Mouse (Mus musculus) thymus, postnatal 4 days (tissue): Measurements from ENCODE around the gene Ubap2l.

Experiments
- DNase-seq: peaks from one replicate; pipeline ENCODE4 v3.0.0; 2021

The Ubap2l gene

DNA sequence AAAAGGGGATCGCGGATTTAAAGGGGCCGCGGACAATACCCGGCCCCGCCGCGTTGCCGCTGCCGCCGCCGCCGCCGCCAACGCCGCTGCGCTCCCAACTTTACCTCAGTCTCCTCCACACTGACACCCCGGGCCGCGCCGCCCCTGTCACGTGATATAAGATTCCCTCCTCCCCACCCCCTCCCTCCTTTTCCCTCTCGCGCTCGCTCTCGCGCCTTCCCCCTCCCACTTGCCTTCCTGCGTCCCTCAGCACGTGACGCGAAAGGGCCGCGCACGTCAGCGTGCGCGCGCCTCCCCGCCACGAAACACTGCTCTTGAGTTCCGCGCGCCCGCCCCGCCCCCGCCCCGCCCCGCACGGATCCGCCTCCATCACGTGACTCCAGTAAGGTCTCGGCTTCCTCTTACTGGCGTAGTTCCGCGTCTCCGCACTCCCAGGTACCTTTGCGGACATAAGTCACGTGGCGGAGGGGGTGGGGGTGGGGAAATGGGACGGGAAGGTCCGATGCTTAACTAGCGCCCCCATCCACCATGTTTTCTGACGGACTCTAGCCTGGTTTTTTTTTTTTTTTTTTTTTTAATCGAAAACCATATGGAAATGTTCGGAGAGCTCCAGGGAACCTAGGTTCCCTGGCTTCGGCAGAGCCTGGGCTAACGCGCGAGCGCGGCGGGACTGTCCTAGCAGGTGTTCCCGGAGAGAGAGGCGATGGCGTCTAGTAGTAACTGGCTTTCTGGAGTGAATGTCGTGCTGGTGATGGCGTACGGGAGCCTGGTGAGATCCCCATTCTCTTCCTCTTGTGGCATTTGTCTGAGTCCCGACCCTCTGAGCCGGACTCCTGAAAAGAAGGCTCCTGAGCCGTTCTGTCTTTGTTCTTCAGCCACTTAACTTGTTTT lies at the start of gene Ubap2l:
Gene Ubap2l (minus strand): TSS at position 278 of the 891 bp plus-strand sequence.
- DNase-seq = peak; percentile 96

DNA sequence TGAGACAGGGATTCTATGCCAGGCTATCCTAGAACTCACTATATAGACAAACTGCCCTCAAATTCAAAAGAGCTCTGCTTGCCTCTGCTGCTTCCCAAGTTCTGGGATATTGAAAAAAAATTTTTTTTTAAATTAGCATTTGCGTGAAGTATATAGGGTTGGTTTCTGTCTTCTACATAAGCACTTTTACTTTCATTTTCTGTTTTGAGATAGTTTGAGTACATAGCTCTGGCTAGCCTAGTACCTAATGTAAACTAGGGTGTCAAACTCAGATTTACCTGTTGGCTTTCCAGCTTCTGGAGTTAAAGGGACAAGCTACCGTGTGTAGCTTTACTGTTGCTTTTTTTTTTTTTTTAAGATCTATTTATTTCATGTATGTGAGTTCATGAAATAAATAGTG lies 49.2 kb upstream of the Ubap2l start:
- DNase-seq = no peak

DNA sequence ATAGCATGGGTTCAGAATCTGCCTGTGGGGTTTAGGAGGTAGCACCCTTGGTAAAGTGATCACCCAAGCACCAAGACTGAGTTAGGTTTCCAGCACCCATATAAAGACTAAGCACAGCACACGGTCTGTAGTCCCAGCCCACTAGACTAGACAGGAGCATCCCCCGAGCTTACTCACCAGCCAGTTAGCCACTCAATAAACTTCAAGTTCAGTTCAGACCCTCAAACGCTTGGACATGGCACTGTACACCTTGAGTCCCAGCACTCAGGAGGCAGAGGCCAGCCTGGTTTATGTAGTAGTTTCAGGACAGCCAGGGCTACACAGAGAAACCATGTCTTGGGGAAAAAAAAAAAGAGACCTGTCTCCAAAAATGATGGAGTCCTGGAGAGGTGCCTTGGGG lies 48.6 kb upstream of the Ubap2l start:
- no peak for DNase-seq

DNA sequence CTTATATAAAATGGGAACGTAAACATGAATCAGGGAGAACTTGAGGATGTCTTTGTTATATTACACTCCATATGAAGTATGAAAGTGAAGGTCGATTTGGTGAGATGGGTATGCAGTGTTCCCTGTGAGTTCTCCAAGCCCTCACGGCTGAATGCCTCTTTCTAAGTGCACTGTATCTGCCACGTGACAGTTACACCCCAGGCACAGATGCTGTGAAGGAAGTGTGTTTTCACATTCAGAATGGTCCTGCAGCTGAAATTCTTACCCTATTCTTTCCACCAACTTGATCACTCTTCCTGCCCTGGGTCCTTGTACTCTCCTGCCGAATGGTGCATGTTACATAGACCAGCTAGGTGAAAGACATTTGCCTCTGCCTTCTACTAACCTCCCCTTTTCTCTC lies 45.5 kb upstream of the Ubap2l start:
- no peak for DNase-seq

DNA sequence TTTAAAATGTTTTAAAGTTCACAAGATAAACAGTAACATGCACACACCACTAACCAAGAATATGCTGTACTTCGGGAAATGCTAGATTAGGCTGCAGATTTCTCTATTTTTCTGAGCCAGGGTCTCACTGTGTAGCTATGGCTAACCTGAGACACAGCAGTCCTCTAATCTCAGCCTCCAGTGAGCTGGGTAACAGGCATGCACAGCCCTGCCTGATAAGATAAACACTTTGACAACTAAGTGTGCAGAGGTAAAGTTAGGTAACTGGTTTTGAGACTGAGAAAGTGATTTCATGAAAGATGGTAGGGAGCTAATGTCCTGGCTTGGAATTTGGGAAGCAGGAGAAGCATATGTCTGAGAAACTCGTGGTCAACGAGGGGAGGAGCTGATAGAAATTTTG lies 42.0 kb upstream of the Ubap2l start:
- DNase-seq = no peak

DNA sequence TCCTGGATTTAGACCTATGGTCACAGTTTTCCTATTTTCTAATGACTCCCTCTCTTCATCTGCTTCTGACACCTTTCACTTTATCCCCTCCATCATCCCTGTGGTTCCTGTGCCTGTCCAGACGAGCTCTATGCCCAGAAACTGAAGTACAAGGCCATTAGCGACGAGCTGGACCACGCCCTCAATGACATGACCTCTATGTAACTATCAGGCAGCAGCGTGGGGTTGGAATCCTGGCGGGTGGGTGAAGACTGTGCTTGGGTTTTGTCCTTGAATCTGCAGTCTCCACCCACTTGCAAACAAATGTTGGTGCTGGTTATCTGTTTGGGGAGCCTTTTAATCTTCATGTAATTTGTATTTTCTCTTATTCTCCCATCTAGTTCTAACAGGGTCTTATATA lies 38.5 kb upstream of the Ubap2l start:
- DNase-seq = no peak

DNA sequence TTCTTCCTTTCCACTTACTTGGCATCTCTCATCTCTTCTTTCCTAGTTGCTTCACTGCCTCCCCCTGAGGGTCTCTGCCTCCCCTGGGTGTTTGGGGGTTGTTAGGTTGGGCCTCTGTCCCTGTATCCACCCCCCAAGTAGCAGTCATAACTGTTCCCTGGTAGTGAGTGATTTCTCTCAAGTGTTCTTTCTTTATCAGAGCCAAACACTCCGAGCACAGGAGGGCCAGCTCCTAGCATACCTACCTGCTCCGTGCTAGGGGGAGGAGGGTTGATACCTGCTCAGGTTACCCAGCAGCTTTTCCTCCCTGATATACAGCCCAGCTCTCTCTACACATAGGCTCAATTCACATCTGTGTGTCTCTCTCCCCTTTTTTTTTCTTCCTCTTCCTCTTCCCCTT lies 36.2 kb upstream of the Ubap2l start:
- DNase-seq = no peak

DNA sequence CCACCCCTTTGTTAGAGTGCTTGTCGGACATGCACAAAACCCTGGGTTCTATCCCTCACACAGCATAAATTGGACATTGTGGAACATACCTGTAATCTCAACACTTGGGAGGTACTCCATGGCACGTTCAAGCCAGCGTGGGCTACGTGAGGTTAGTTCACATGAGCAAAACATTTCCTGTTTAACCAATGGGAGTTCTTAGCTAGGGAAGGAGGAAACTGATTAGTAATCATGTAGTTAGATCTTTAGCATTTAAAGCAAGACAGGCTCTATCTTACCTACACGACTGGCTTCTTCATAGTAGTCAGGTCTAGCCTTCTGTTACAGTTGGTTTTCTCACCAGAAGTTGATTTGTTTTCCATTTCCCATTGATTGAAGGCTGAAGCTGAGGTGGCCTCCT lies 33.6 kb upstream of the Ubap2l start:
- DNase-seq = no peak

DNA sequence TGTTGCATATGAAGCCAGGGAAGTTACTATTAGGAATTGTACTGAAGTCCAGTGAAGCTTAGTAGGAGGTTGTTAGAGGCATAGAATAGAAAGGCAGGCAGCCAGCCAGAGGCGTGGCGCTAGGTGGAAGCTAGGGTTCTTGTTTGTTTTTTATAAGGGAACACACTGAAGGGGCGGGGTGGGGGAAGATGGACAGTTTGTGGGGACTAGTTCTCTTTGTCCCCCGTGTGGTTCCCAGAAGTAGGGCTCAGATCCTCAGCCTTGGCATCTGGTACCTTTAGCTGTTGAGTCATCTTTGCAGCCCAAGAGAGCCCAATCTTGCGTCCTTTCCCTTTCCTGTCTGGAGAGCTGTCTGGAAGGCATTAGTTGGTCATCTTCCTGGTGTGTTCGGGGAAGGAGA lies 32.9 kb upstream of the Ubap2l start:
- no peak for DNase-seq

DNA sequence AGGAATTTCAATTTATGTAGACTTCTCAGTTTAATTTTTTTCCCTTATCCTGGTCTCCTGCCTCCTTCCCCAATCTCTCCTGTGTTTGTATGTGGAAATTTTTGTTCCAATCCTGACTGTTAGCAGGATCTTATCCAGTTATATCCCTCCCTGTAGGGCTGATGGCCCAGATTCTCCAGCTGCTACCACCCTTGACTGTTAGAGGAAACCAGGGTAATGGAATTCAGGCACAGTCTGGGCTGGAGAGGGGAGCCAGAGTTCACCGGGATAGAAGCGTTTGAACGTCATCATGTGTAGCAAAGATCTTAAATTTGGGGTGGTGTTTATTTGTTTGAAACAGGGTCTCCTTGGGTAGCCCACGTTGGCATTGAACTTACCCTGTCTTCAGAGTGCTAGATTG lies 32.4 kb upstream of the Ubap2l start:
- no peak for DNase-seq

DNA sequence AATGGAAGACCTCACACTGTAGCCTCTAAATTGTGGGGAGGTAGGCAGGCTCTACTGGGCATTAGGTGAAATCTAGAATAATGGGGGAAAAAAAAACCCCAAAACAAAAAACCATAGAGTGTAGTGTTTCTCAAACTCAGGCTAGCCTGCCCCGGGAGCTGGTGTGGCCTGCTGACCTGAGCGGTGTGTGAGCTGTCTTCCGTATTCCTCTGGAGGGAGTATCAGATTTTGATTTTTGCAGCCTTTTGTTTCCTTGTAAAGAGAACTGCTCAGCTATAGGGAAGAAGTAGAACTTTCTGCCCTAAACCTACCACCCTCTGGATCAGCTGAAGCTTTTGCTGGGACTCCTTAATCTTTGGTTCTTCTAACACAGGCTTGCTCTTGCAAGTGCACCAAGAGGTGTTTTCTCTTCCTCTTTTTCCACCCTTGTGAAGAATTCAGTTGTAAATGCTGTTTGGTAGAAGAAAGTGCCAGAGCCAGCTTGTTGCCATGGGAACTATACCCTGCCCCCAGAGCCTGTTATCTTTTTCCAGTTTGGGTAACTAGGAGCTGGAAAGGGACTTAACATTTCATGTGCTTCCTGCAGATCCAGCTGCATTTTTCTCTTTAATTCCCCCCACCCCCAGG lies 31.4 kb upstream of the Ubap2l start:
- DNase-seq = no peak

DNA sequence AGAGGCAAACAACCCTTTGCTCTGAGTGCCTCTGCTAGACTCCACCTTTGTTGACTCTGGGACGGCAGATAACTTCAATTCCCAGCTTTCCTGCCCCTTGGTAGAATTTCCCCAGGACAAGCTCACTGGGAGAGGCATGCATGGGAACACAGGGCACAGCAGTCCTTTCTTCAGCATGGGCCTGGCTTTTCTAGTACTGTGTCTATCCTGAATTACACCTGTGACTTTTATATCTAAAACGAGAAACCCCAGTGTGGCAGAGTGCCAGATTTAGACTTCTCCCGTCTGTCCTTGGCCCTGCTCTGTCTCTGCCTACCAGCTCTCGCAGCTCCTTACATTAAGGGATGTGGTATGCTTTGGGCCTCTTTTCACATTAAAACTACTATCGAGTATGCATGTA lies 30.6 kb upstream of the Ubap2l start:
- no peak for DNase-seq

DNA sequence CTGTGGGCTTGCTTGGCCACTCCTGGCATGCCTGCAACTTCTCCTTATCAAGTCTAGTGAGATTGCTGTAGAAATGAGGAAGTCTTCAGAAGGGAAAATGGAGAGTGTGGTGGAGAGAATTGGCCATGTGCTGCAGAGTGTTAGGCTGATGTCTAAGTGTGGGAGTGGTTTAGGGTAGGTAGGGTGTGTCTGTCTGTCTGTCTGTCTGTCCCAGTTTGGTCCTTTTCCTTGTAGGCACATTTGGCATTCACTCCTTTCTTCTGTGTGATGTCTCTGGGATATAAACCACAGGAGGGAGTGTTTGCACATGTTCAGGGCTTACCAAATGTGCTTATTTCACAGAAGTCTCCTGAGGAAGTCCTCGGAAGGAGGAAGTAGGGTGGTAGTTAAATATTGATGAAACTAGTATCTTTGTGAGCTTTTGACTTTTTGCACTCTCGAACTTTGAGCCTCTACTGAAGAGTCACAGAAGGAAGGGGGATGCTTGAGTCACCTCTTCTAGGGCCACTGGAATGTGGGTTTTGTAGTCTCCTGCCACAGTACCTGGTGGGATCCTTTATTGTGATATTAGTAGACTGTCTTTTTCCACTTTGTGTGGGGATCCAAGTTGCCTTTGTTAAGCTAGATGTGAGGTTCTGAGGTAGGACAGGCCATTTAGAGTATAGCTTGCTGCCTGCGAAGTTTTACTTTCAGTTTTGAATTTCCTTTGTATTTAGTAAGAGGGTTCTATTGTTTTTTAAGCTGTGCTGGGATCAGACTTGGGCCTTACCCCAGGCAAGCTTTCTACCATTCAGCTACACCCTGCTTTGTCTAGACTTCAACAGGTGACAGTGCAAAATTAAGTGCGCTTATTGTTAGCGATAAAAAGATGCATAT lies 29.2 kb upstream of the Ubap2l start:
- no peak for DNase-seq

DNA sequence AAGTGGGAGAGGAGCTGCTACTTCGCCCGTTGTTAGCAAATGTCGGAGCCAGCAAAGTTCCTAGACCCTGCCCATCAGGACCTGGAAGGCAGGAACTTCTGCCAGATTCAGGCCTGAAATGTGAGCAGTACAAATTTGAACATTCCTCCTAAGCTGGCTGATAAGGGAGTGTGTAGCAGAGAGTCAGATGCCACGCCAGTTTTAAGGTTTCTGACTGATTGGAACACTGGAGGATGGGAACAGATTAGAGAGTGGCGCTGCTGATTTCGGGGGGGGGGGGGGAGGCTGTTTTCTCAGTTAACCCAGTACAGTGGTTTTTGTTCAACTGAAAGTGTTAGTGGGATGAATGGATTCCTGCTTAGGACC lies 28.1 kb upstream of the Ubap2l start:
- DNase-seq = no peak

DNA sequence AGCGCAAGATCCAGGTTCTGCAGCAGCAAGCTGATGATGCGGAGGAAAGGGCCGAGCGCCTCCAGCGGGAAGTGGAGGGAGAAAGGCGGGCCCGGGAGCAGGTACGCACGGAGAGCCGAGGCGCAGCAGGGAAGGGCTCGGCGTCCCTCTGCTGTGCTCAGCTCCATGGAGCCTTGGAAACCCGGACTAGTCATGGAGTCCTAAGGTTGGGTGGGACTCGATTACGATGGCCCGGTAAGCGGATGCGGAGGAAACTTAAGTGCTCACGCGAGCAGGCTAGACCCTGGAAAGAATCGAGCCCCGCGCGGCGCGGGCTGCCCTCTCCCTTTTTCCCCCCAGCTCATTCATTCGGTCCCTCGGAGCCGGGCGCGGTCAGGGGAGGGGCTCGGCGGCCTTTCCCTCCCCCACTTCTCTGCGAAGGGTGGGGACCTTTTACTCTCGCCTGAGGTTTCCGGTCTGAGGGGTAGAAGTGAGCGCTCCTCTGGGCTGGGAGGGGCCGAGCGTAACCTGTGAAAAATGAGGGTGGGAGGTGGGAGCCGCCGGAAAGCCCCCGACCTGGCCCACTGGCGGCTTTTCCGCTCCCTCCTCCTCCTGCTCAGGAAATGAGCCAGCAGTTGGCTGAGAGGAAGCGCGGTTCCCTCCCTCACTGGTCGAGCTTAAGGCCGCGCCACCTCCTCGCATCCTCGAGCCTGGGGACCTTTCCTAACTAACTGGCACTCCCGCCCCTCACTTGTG lies 27.5 kb upstream of the Ubap2l start:
- DNase-seq = peak; percentile 83

DNA sequence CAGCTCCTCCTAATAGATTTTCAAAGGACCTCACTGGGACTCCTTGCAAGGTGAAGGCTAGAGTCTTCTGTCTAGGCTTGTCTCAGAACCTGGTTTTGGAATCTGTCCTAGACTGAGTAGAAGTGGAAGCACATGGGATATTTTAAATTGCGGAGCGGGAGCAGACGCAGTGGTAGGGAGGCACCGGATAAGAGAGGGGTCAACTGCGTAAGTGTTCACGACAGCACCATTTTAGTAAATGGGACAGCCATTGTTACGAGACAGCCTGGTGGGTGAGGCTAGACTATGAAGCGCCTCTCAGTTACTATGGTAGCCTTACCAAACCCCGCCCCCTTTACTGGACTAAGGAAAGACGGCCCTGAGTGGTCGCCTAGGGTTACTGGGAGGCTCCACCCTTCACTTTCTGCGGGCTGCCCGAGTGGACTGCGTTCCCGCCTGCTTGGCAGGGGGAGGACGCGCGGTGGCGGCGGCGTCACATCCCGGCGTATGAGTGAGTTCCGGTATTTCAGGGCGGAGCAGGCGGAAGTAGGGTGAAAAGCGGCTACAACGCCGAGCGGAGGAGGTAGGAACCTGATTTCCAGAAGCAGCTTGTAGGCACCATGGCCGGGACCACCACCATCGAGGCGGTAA lies 26.8 kb upstream of the Ubap2l start:
- peak; percentile 87 for DNase-seq

DNA sequence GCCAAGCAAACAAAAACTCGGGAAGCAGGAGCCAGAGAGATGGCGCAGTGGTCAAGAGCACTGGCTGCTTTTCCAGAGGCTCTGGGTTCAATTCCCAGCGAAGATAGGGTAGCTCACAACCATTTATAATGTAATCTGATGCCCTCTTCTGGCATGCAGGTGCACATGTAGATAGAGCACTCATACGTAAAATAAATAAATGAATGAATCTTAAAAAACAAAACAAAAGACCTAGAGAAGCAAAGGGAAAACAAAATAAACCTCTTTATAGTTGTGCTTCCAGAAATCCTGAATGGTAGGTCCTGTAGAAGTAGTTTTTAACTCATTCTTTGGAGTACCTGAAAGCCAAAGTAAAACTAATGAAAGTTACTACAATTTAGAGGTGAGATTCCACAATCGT lies 25.8 kb upstream of the Ubap2l start:
- no peak for DNase-seq

DNA sequence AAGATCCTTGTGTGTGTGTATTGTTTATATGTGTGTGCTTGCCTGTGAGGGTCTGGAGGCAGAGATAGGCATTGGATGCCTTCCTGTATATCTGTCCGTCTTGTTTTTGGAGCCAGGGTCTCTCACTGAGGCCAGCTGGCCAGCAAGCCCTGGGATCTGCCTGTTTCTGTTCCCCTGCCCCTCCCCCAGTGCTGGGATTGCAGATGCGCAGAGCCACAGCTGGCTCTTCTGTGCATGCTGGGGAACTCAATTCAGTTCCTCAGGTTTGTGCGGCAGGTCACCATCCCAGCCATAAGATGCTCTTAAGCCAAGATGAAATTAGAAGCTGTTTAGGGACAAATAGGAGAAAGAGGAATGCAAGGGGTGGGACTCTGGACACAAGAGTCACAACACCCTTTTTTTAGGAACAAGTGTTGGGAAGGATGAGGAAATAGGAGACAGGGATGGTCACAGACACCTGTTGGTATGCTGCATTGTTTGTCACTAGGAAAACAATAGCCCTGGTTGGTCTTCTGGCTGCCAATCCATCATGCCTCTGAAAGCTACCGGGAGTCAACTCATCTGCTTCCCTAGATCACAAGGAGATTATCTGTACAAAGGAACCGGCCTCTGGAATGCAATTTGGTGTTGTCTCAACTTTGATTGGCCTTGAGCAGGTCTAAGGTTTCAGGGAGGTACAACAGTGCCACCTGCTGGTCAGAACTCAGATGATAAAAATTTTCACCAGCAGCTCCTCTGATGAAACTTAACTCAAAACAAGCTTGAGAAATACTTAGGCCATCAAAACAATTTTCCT lies 24.7 kb upstream of the Ubap2l start:
- peak; percentile 88 for DNase-seq

DNA sequence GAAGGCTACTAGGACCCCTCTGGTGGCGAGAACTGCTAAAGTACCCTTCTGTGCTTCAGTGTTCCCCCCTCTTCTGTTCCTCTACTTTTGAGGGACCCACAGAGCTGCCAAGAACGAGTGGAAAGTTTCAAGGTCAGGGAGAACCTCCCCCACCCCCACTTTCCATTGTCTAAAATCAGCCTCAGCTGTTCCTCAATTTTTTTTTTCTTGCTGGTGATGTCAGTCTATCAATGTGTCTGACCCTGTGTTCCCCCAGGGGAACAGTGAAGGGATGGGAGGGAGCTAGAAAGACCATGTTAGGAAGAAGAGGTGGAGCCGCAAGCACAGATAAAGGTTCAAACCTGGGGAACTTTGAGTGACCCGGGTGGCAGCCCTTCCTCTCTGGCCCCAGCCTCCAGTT lies 19.9 kb upstream of the Ubap2l start, which contains the start of gene Tpm3:
Gene Tpm3 (plus strand): TSS at position 356 of the 400 bp plus-strand sequence.
- DNase-seq = no peak

DNA sequence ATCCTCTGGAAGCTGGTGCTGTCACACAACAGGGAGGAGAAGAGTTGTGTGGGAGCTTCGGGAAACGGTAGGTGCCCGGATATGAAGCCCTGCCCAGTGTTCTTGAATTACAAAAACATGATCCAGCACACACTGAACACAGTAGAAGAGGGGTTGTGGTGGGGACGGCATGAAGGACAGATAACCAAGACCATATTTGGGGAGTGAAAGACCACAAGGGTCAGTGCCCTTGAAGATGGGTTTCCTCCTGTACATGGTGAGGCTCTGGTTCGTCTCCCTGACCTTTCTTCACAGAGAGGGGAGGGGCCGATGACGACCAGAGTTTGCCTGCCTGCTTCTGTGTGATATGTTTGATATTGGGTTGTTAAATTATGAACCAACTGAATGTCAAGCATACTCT lies 17.3 kb upstream of the Ubap2l start:
- no peak for DNase-seq

DNA sequence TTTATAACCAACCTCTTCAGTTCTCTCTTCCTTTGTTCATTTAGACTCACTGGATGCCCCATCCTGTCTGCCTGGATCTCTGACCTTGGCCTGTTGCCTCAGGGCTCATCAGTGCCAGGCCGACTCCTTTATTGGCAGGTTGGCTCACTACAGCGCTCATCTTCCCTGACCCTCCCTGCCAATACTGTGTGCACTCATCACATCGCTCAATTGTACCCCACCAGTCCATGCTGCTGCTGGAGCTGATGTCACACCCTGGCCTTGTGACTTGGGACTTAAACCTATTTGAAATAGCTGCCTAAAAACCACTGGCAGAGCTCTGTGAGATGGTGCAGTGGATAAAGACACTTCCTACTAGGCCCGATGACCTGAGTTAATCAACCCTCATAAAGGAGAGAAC lies 15.4 kb upstream of the Ubap2l start:
- no peak for DNase-seq

DNA sequence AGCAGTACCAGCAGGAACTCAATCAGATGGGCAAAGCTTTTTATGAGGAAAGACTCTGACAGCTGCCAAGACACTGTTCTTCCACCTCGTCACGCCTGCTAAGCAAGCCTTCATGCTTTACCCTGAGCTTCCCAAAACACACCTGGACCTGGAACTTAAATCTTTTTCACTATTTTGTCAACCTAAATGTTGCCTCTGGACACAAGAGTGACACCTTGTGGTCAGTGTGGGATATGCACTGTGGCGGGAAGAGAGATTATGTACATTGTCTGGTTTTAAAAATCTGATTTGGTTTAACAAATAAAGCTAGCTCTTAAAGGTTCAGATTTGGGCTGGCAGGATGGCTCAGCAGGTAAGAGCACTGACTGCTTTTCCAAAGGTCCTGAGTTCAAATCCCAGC lies 13.1 kb upstream of the Ubap2l start:
- DNase-seq = peak; percentile 75
